Mouse (Mus musculus): ENCODE data around the gene Ccdc61. TPM values are rescaled to one million over a fixed set of nuclear protein-coding genes. Genes with fewer than 3 reads are reported as not detected.

Gene Ccdc61
- polyA plus RNA-seq, 1 experiment from 2014 or later, result 15.4 TPM

DNA sequence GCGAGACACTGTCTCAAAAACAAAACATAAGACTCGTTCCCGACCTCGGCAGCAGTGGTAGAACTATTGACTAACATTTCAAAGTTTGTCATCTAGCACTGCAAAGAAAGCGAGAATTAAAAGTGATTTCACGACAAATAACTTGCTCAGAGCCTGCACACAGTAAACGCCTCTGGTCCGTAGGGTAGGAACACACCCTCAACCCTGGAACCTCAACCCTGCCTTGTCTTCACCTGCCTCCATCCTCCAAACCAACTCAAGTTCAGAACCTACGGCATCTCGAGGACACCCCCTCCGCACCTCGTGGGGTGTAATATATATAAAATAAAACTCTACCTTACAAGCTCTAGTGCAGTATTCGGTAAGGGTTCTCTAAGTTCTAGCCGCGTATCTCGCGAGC is 418 bp downstream of the Ccdc61 start:
- Histone ChIP-seq H3K4me3 (ENCODE audit: low read depth, low read length) (peak overlapping the region; percentile 75), H3K36me3 (ENCODE audit: control insufficient read depth, insufficient read depth, low read length) (no peaks in the 10 kb centered on the region), H3K4me2 (replicated peaks; ENCODE audit: low read depth) (peak overlapping the region; percentile 77), H3K9me3 (ENCODE audit: control insufficient read depth, low read length) (no peaks in the 10 kb centered on the region), H3K4me1 (replicated peaks; ENCODE audit: control insufficient read depth, insufficient read depth) (peaks cover 7% of the 10 kb centered on the region), H3K27ac (replicated peaks) (no peak overlapping the region), H3K27me3 (ENCODE audit: control insufficient read depth, insufficient read depth, low read length) (no peaks in the 10 kb centered on the region), H3K9ac (ENCODE audit: low read length) (peak overlapping the region; percentile 59)
- ATAC-seq (ENCODE audit: low FRiP score, low TSS enrichment) (no peak), DNase-seq (ENCODE audit: low spot score) (no peak)
- 2% methylated on average over 17 of the region's 17 CpGs for WGBS
- TF ChIP-seq CTCF (IDR thresholded peaks at IDR 0.05; ENCODE audit: low read depth) (no peak), EP300 (optimal IDR thresholded peaks at IDR 0.05) (no peak)

DNA sequence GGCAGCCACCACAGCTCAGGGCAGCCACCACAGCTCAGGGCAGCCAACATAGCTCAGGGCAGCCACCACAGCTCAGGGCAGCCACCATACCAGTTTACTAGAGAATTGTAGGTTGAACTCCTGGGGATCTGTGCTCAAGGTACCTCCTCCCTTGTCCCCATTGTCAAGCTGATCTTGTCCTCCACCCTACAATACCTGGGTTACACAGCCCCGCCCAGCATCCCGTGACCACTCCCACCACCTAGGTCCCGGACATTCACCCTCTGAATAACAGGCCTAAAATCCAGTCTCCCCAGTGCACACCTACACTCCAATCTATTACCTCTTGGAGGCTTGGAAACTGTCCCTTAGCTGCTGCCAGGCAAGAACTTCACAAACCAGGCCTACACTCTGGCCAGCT is 5.2 kb downstream of the Ccdc61 start:
- Histone ChIP-seq H3K27me3 (ENCODE audit: control insufficient read depth, insufficient read depth, low read length) (no peaks in the 10 kb centered on the region), H3K27ac (replicated peaks) (no peak overlapping the region), H3K4me2 (replicated peaks; ENCODE audit: low read depth) (no peak overlapping the region), H3K9me3 (ENCODE audit: control insufficient read depth, low read length) (no peaks in the 10 kb centered on the region), H3K36me3 (ENCODE audit: control insufficient read depth, insufficient read depth, low read length) (no peaks in the 10 kb centered on the region), H3K4me3 (ENCODE audit: low read depth, low read length) (no peak overlapping the region), H3K9ac (ENCODE audit: low read length) (no peak overlapping the region), H3K4me1 (replicated peaks; ENCODE audit: control insufficient read depth, insufficient read depth) (peaks cover 2% of the 10 kb centered on the region; the same call in 1 of the 2 replicates)
- 69% methylated on average over 3 of the region's 3 CpGs for WGBS
- no peak for DNase-seq (ENCODE audit: low spot score)
- ATAC-seq (ENCODE audit: low FRiP score, low TSS enrichment), result no peak
- TF ChIP-seq CTCF (IDR thresholded peaks at IDR 0.05; ENCODE audit: low read depth) (no peak), EP300 (optimal IDR thresholded peaks at IDR 0.05) (no peak)

DNA sequence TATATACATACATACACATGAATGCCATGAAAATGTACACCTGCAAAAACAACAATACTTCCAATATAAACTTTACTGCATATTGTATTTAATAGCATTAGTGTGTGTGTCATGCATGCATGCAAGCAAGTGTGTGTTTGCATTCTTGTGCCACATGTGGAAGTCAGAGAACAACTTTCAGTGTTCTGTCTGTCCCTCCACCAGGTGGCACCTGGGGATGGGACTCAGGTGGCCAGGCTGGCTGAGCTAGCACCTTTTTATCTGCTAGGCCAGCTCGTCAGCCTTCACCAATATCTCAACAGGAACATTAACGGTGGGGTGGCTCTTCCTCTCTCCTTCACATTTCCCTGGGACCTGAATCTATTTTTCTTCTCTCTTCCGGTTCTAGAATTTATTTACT is 7.7 kb downstream of the Ccdc61 start:
- 62% methylated on average over 3 of the region's 3 CpGs for WGBS
- no peak for ATAC-seq (ENCODE audit: low FRiP score, low TSS enrichment)

DNA sequence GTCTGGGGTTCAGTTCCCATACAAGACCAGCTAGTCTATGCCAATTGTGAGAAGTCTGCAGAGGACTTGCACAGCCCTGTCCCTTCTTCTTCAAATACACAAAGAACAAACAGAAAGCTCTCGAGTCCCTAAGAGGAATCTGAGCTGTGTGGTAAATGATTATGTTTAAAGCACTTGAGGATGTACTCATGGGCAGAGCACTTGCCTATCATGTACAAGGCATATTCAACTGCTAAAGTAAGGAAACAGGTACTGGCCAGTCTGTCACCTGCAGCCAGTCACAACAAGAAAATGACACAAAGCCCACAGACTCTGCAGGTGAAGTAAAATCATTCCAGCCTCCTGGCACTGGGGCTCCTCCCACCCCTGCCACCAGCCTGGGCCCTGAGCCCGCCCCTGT is 9.7 kb downstream of the Ccdc61 start:
- WGBS, result 72% methylated on average over 2 of the region's 2 CpGs
- Histone ChIP-seq H3K4me1 (replicated peaks; ENCODE audit: control insufficient read depth, insufficient read depth) (no peaks in the 10 kb centered on the region), H3K36me3 (ENCODE audit: control insufficient read depth, insufficient read depth, low read length) (0 out of 2 replicates have a peak, but pooled peaks cover 3% of the 10 kb centered on the region), H3K4me2 (replicated peaks; ENCODE audit: low read depth) (no peak overlapping the region), H3K4me3 (ENCODE audit: low read depth, low read length) (no peak overlapping the region), H3K27ac (replicated peaks) (no peak overlapping the region), H3K9ac (ENCODE audit: low read length) (no peak overlapping the region), H3K27me3 (ENCODE audit: control insufficient read depth, insufficient read depth, low read length) (no peaks in the 10 kb centered on the region), H3K9me3 (ENCODE audit: control insufficient read depth, low read length) (no peaks in the 10 kb centered on the region)
- no peak for TF ChIP-seq EP300 (optimal IDR thresholded peaks at IDR 0.05)
- TF ChIP-seq CTCF (IDR thresholded peaks at IDR 0.05; ENCODE audit: low read depth), result no peak
- DNase-seq (ENCODE audit: low spot score) (no peak), ATAC-seq (ENCODE audit: low FRiP score, low TSS enrichment) (no peak)

More for the DNA sequence above, 7.7 kb downstream of the Ccdc61 start:
- TF ChIP-seq EP300 (optimal IDR thresholded peaks at IDR 0.05) (no peak), CTCF (IDR thresholded peaks at IDR 0.05; ENCODE audit: low read depth) (peak; percentile 50)
- Histone ChIP-seq H3K4me1 (replicated peaks; ENCODE audit: control insufficient read depth, insufficient read depth) (no peaks in the 10 kb centered on the region), H3K9ac (ENCODE audit: low read length) (no peak overlapping the region), H3K36me3 (ENCODE audit: control insufficient read depth, insufficient read depth, low read length) (0 out of 2 replicates have a peak, but pooled peaks cover 3% of the 10 kb centered on the region), H3K9me3 (ENCODE audit: control insufficient read depth, low read length) (no peaks in the 10 kb centered on the region), H3K4me3 (ENCODE audit: low read depth, low read length) (no peak overlapping the region), H3K27ac (replicated peaks) (no peak overlapping the region), H3K27me3 (ENCODE audit: control insufficient read depth, insufficient read depth, low read length) (no peaks in the 10 kb centered on the region), H3K4me2 (replicated peaks; ENCODE audit: low read depth) (no peak overlapping the region)
- DNase-seq (ENCODE audit: low spot score), result no peak

DNA sequence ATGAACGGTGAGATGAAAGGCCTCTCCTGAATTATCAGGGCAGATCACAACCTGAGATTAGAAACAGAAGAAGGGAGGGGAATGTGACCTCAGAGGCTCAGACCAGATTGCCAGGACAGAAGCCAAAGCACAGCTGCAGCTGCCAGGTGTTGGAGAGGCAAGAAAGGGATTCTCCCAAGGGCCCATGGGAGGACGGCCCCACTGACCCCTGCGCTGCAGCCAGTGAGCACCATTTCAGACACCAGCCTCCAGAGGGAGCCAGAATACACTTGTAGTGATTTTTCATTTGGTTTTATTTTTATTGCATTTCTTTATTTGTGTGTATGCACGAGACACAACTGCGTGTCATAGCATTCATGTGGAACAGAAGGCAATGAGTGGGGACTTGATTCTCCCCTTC is 13.7 kb downstream of the Ccdc61 start:
- Histone ChIP-seq H3K27ac (replicated peaks) (no peak overlapping the region), H3K4me2 (replicated peaks; ENCODE audit: low read depth) (no peak overlapping the region), H3K36me3 (ENCODE audit: control insufficient read depth, insufficient read depth, low read length) (0 out of 2 replicates have a peak, but pooled peaks cover 3% of the 10 kb centered on the region), H3K4me1 (replicated peaks; ENCODE audit: control insufficient read depth, insufficient read depth) (no peaks in the 10 kb centered on the region), H3K4me3 (ENCODE audit: low read depth, low read length) (no peak overlapping the region), H3K27me3 (ENCODE audit: control insufficient read depth, insufficient read depth, low read length) (no peaks in the 10 kb centered on the region), H3K9ac (ENCODE audit: low read length) (no peak overlapping the region), H3K9me3 (ENCODE audit: control insufficient read depth, low read length) (no peaks in the 10 kb centered on the region)
- TF ChIP-seq CTCF (IDR thresholded peaks at IDR 0.05; ENCODE audit: low read depth) (peak; percentile 75), EP300 (optimal IDR thresholded peaks at IDR 0.05) (no peak)
- DNase-seq (ENCODE audit: low spot score) (peak; percentile 50), ATAC-seq (ENCODE audit: low FRiP score, low TSS enrichment) (no peak)
- WGBS, result 41% methylated on average over 5 of the region's 5 CpGs

DNA sequence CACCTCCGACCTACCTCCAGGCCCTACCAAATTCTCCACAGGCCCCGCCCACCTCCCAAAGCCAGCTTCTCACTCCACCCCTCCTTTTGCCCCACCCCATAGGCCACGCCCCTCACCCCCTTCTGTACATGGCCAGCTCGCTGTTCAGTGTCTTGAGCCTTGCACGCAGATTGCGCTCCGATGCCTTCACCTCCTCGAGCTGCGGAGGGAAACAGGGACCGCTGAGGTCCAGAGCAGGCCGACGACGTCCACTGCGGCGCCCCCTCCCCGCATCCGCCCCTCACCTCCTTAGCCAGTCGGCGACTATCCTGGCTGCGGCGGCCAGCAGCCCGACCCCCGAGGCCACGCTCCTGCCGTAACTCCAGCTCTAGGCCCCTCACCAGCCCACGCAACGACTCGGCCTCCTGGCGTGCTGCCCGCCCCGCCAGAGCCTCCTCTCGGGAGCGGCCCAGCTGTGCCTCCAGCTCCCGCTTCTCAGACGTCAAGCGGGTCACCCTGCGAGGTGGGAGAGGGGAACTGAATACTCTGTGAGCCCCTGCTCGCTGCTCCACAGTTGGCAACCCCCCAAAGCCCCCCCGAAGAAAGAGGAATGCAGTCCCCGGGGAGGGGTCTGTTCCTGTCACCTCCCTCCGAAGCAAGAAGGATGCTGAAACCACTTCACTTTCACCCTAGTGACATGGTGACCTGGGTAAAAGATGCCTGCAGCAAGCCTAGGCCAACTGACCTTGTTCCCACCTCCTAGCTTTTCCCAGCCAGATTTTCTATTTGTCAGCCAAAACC is 16.4 kb downstream of the Ccdc61 start:
- ATAC-seq (ENCODE audit: low FRiP score, low TSS enrichment) (peak; percentile 44), DNase-seq (ENCODE audit: low spot score) (peak; percentile 82)
- TF ChIP-seq CTCF (IDR thresholded peaks at IDR 0.05; ENCODE audit: low read depth) (no peak), EP300 (optimal IDR thresholded peaks at IDR 0.05) (no peak)
- Histone ChIP-seq H3K27me3 (ENCODE audit: control insufficient read depth, insufficient read depth, low read length) (no peaks in the 10 kb centered on the region), H3K9me3 (ENCODE audit: control insufficient read depth, low read length) (no peaks in the 10 kb centered on the region), H3K4me1 (replicated peaks; ENCODE audit: control insufficient read depth, insufficient read depth) (no peaks in the 10 kb centered on the region), H3K27ac (replicated peaks) (no peak overlapping the region; the same call in 1 of the 2 replicates), H3K4me2 (replicated peaks; ENCODE audit: low read depth) (peak overlapping the region; percentile 87), H3K9ac (ENCODE audit: low read length) (peak overlapping the region; percentile 64), H3K36me3 (ENCODE audit: control insufficient read depth, insufficient read depth, low read length) (0 out of 2 replicates have a peak, but pooled peaks cover 2% of the 10 kb centered on the region), H3K4me3 (ENCODE audit: low read depth, low read length) (peak overlapping the region; percentile 41)
- 4% methylated on average over 40 of the region's 41 CpGs for WGBS
